Mouse (Mus musculus) hindbrain, embryonic 16.5 days (tissue): ENCODE data around the gene Fut11. TPM values are rescaled to one million over a fixed set of nuclear protein-coding genes. Genes with fewer than 3 reads are reported as not detected.
A peak's percentile ranks its signal among the peaks of the same experiment; 100 is the strongest.
"Not testable (repeated sequence)": the region's sequence is repeated elsewhere in the genome, so short reads cannot be mapped to it uniquely, and the experiment has no call there.

Experiments
- ATAC-seq: fragments of 200-750 bp; cut with Nextera tagmentation; 2 replicates; pipeline ENCODE4 v1.8.0; 2017; ENCODE audit warnings: moderate TSS enrichment, moderate library complexity
- H3K27ac ChIP-seq: fragments of 300-500 bp; sonication (generic); 2 replicates; pipeline ENCODE4 v1.5.1; 2014; ENCODE audit warnings: low read depth, mild to moderate bottlenecking, control low read depth, low read length, moderate library complexity
- H3K27me3 ChIP-seq: fragments of 300-500 bp; sonication (generic); replicated peaks from 2 replicates; pipeline ENCODE4 v1.6.1; 2014; ENCODE audit warnings: low read length; ENCODE audit not compliant: control insufficient read depth, insufficient read depth
- H3K36me3 ChIP-seq: fragments of 300-500 bp; sonication (generic); 2 replicates; pipeline ENCODE4 v1.6.1; 2014; ENCODE audit warnings: mild to moderate bottlenecking, low read length, moderate library complexity, mixed read lengths; ENCODE audit not compliant: control insufficient read depth, insufficient read depth
- H3K4me1 ChIP-seq: fragments of 300-500 bp; sonication (generic); 2 replicates; pipeline ENCODE4 v1.6.1; 2014; ENCODE audit warnings: low read depth, low read length; ENCODE audit not compliant: control insufficient read depth, insufficient read depth
- H3K4me2 ChIP-seq: fragments of 300-500 bp; sonication (generic); 2 replicates; pipeline ENCODE4 v1.6.1; 2014; ENCODE audit warnings: mild to moderate bottlenecking, low read length, control low read depth, moderate library complexity
- H3K4me3 ChIP-seq: fragments of 300-500 bp; sonication (generic); 2 replicates; pipeline ENCODE4 v1.5.1; 2014; ENCODE audit warnings: mild to moderate bottlenecking, low read length, control low read depth, moderate library complexity
- H3K9ac ChIP-seq: fragments of 300-500 bp; sonication (generic); 2 replicates; pipeline ENCODE4 v1.6.1; 2014; ENCODE audit warnings: low read depth, mild to moderate bottlenecking, control low read depth, low read length, moderate library complexity
- H3K9me3 ChIP-seq: fragments of 300-500 bp; sonication (generic); 2 replicates; pipeline ENCODE4 v1.6.1; 2014; ENCODE audit warnings: mild to moderate bottlenecking, low read length, moderate library complexity; ENCODE audit not compliant: control insufficient read depth
- whole genome bisulfite sequencing: fragments of 180-500 bp; shearing (Covaris S2); extraction: QIAGEN DNeasy Blood & Tissue Kit; methylation state at CpG from one replicate; pipeline ENCODE4 v1.1.7; 2014; 5-methylcytosine and 5-hydroxymethylcytosine counted together
- polyA plus RNA-seq: library from polyadenylated mRNA; unstranded; fragments of >200 nt; fragmentation: Nextera tagmentation; extraction: Ambion mirVana; gene quantifications from 2 replicates; pipeline ENCODE4 v1.2.1, GENCODE M21; 2015

Gene Fut11
- polyA plus RNA-seq, 1 experiment from 2014 or later, result 30.1 TPM

GRCm38 (mm10) chr14:20702096-20702740, 7.5 kb downstream of the Fut11 start:
- H3K4me3 ChIP-seq, result peak overlapping the region; percentile 56
- 0 out of 2 replicates have a peak, but pooled peaks cover 6% of the 10 kb centered on the region for H3K36me3 ChIP-seq
- H3K27ac ChIP-seq, result peak overlapping the region; percentile 87
- H3K4me1 ChIP-seq, result peaks cover 46% of the 10 kb centered on the region
- peak overlapping the region; percentile 85 for H3K9ac ChIP-seq
- peak overlapping the region; percentile 72 for H3K4me2 ChIP-seq
- no peaks in the 10 kb centered on the region for H3K9me3 ChIP-seq
- H3K27me3 ChIP-seq, result no peaks in the 10 kb centered on the region
- 18% methylated on average over 15 of the region's 15 CpGs for WGBS
- peak; percentile 25 for ATAC-seq

DNA sequence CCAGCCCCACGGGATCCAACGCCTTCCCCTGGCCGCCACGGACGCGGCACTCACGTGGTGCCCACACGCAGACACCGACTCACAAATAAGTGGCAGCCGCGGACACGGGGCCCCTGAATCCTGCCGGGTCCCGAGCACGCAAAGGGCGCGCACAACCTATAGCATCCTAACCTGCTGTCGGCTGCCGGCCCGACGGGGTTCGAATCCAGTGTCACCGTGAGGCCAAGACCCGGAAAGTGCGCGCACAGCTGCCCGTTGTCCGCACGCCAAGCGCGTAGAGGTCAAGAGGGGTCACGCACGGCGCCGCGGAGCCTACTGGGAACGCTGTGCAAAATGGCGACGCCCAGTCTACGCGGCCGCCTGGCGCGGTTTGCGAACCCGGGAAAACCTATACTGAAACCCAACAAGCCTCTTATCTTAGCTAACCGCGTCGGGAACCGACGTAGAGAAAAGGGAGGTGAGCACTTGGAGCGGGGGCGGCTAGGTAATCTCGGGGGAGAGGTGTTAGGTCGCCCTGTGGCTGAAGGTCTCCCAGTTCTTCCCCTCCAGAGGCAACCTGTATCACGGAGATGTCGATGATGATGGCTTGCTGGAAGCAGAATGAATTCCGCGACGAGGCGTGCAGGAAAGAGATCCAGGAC, 8.1 kb downstream of the Fut11 start, which contains the start of gene Chchd1:
Gene Chchd1, plus strand, starts transcription at position 266 of the 641 bp plus-strand sequence.
- 0 out of 2 replicates have a peak, but pooled peaks cover 6% of the 10 kb centered on the region for H3K36me3 ChIP-seq
- 0% methylated on average over 61 of the region's 61 CpGs for WGBS
- H3K27me3 ChIP-seq, result no peaks in the 10 kb centered on the region
- peaks cover 40% of the 10 kb centered on the region for H3K4me1 ChIP-seq
- ATAC-seq, result peak; percentile 79
- H3K9ac ChIP-seq, result peak within 1 kb of the TSS; percentile 85
- peak within 1 kb of the TSS; percentile 87 for H3K27ac ChIP-seq
- H3K9me3 ChIP-seq, result no peaks in the 10 kb centered on the region
- H3K4me3 ChIP-seq, result peak within 1 kb of the TSS; percentile 56
- peak within 1 kb of the TSS; percentile 72 for H3K4me2 ChIP-seq

DNA sequence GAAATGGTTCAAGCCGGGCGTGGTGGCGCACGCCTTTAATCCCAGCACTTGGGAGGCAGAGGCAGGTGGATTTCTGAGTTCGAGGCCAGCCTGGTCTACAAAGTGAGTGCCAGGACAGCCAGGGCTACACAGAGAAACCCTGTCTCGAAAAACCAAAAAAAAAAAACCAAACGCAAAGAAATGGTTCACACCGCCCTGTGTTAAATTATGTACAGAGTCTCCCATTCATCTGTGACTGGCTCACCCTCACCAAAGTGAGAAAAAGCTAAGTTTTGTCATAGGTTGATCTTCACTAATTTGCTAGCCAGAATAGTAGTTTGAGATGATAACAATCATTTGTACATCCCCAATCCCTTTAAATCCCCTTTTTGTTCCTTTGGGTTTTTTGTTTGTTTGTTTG, 8.7 kb downstream of the Fut11 start:
- Histone ChIP-seq H3K9ac (peak overlapping the region; percentile 85), H3K4me3 (peak overlapping the region; percentile 56), H3K4me1 (peaks cover 34% of the 10 kb centered on the region), H3K27ac (peak overlapping the region; percentile 87), H3K4me2 (peak overlapping the region; percentile 72)
- not testable (repeated sequence) for H3K36me3 ChIP-seq, ATAC-seq, H3K27me3 ChIP-seq, H3K9me3 ChIP-seq
- 16% methylated on average over 8 of the region's 8 CpGs for WGBS

- Histone ChIP-seq H3K4me1 (peaks cover 18% of the 10 kb centered on the region), H3K36me3 (peaks cover 15% of the 10 kb centered on the region; the same call in 1 of the 2 replicates), H3K4me2 (peak within 1 kb of the TSS; percentile 57), H3K4me3 (peak within 1 kb of the TSS; percentile 90), H3K27ac (peak within 1 kb of the TSS; percentile 86), H3K9ac (peak within 1 kb of the TSS; percentile 98), H3K9me3 (no peaks in the 10 kb centered on the region), H3K27me3 (no peaks in the 10 kb centered on the region)
- 1% methylated on average over 80 of the region's 80 CpGs for WGBS
- peak; percentile 96 for ATAC-seq
Observed at GRCm38 (mm10) chr14:20707201-20708190, 12.7 kb downstream of the Fut11 start, which contains the start of gene Zswim8. Gene Zswim8 (plus strand): TSS chr14:20707552.

DNA sequence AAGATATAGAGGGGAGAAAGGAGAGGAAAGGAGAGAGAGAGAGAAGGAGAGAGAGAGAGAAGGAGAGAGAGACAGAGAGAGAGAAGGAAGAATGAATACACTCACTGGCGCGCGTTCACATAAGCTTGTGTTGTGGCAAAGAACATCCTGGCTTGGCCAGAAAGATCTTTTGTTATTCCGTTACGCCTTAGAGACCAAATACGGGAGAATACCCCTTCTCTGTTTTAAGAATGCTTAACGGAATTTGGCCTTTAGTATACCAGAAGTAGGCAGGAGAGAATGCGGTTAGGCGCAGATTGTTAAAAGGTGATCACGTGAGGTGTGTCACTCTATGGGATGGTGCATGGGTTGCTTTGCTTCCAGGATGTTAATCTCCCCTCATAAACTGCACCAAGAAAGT, 13.5 kb downstream of the Fut11 start:
- H3K4me3 ChIP-seq, result peak overlapping the region; percentile 90
- H3K4me2 ChIP-seq, result peak overlapping the region; percentile 57
- peaks cover 18% of the 10 kb centered on the region for H3K4me1 ChIP-seq
- no peak for ATAC-seq
- peak overlapping the region; percentile 98 for H3K9ac ChIP-seq
- no peaks in the 10 kb centered on the region for H3K9me3 ChIP-seq
- H3K27ac ChIP-seq, result no peak overlapping the region
- 11% methylated on average over 10 of the region's 10 CpGs for WGBS
- no peaks in the 10 kb centered on the region for H3K27me3 ChIP-seq
- peaks cover 22% of the 10 kb centered on the region for H3K36me3 ChIP-seq

DNA sequence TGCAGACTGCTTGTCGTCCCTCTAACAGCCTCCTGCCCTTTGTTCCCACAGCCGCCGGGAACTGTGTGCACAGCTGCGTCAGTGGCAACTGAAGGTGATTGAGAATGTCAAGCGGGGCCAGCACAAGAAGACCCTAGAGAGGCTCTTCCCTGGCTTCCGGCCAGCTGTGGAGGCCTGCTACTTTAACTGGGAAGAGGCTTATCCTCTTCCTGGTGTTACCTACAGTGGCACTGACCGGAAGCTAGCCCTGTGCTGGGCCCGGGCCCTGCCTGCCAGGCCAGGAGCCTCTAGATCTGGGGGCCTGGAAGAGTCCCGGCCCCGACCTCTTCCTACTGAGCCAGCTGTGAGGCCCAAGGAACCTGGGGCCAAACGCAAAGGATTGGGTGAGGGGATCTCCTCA, 19.1 kb downstream of the Fut11 start:
- Histone ChIP-seq H3K9me3 (no peaks in the 10 kb centered on the region), H3K9ac (no peak overlapping the region), H3K4me3 (no peak overlapping the region), H3K4me2 (no peak overlapping the region), H3K36me3 (peaks cover 67% of the 10 kb centered on the region), H3K27me3 (no peaks in the 10 kb centered on the region), H3K4me1 (peaks cover 10% of the 10 kb centered on the region), H3K27ac (no peak overlapping the region)
- 73% methylated on average over 11 of the region's 11 CpGs for WGBS
- ATAC-seq, result no peak

- H3K4me3 ChIP-seq, result no peak overlapping the region
- ATAC-seq, result no peak
- WGBS, result 92% methylated on average over 10 of the region's 10 CpGs
- H3K9me3 ChIP-seq, result no peaks in the 10 kb centered on the region
- no peak overlapping the region for H3K27ac ChIP-seq
- no peaks in the 10 kb centered on the region for H3K27me3 ChIP-seq
- peaks cover 85% of the 10 kb centered on the region for H3K36me3 ChIP-seq
- H3K9ac ChIP-seq, result no peak overlapping the region
- no peaks in the 10 kb centered on the region for H3K4me1 ChIP-seq
- no peak overlapping the region for H3K4me2 ChIP-seq
Observed at GRCm38 (mm10) chr14:20718443-20718842, 23.7 kb downstream of the Fut11 start.

- ATAC-seq, result no peak
- H3K36me3 ChIP-seq, result peaks cover 81% of the 10 kb centered on the region
Observed at GRCm38 (mm10) chr14:20719767-20720166, 25.0 kb downstream of the Fut11 start.

More at GRCm38 (mm10) chr14:20719767-20720166, 25.0 kb downstream of the Fut11 start:
- H3K4me1 ChIP-seq, result no peaks in the 10 kb centered on the region
- no peak overlapping the region for H3K9ac ChIP-seq
- no peak overlapping the region for H3K4me3 ChIP-seq
- no peak overlapping the region for H3K4me2 ChIP-seq
- no peaks in the 10 kb centered on the region for H3K27me3 ChIP-seq
- H3K9me3 ChIP-seq, result no peaks in the 10 kb centered on the region
- WGBS, result 94% methylated on average over 12 of the region's 12 CpGs
- no peak overlapping the region for H3K27ac ChIP-seq
